Mouse (Mus musculus) cerebellum, adult 9-11 months (tissue): ENCODE results near the gene Rpl10a.

Experiments used
- DNase-seq: peaks from one replicate; pipeline ENCODE4 v3.0.0; 2022

Gene Rpl10a

GRCm38 (mm10) chr17:28328366-28328928 is at the start of gene Rpl10a:
TSS of gene Rpl10a (plus strand) at chr17:28328471.
- peak; percentile 95 for DNase-seq

- no peak for DNase-seq
Observed at GRCm38 (mm10) chr17:28279236-28279635, 49.0 kb upstream of the Rpl10a start.

- no peak for DNase-seq
Observed at GRCm38 (mm10) chr17:28279780-28280422, 48.4 kb upstream of the Rpl10a start.

GRCm38 (mm10) chr17:28280423-28280800 is 47.9 kb upstream of the Rpl10a start:
- no peak for DNase-seq

GRCm38 (mm10) chr17:28280831-28281377 is 47.4 kb upstream of the Rpl10a start:
- no peak for DNase-seq

GRCm38 (mm10) chr17:28281866-28282441 is 46.3 kb upstream of the Rpl10a start:
- DNase-seq, result no peak

GRCm38 (mm10) chr17:28283199-28283598 is 45.1 kb upstream of the Rpl10a start:
- DNase-seq, result no peak

GRCm38 (mm10) chr17:28286133-28286532 is 42.1 kb upstream of the Rpl10a start:
- no peak for DNase-seq

- no peak for DNase-seq
Observed at GRCm38 (mm10) chr17:28286964-28287363, 41.3 kb upstream of the Rpl10a start.

GRCm38 (mm10) chr17:28287578-28287977 is 40.7 kb upstream of the Rpl10a start:
- DNase-seq, result no peak

GRCm38 (mm10) chr17:28287980-28288379 is 40.3 kb upstream of the Rpl10a start:
- DNase-seq, result no peak

- no peak for DNase-seq
Observed at GRCm38 (mm10) chr17:28290262-28290661, 38.0 kb upstream of the Rpl10a start.

- DNase-seq, result no peak
Observed at GRCm38 (mm10) chr17:28290671-28291070, 37.6 kb upstream of the Rpl10a start.

- no peak for DNase-seq
Observed at GRCm38 (mm10) chr17:28291346-28291745, 36.9 kb upstream of the Rpl10a start.

GRCm38 (mm10) chr17:28293716-28294115 is 34.6 kb upstream of the Rpl10a start:
- no peak for DNase-seq

GRCm38 (mm10) chr17:28294449-28295333 is 33.6 kb upstream of the Rpl10a start:
- no peak for DNase-seq

GRCm38 (mm10) chr17:28298888-28299287 is 29.4 kb upstream of the Rpl10a start:
- DNase-seq, result no peak

GRCm38 (mm10) chr17:28299669-28300320 is 28.5 kb upstream of the Rpl10a start:
- DNase-seq, result no peak

- no peak for DNase-seq
Observed at GRCm38 (mm10) chr17:28300323-28300722, 27.9 kb upstream of the Rpl10a start.

- DNase-seq, result no peak
Observed at GRCm38 (mm10) chr17:28300850-28301249, 27.4 kb upstream of the Rpl10a start.

GRCm38 (mm10) chr17:28305172-28305571 is 23.1 kb upstream of the Rpl10a start:
- DNase-seq, result no peak
